Mouse (Mus musculus) left cerebral cortex, adult 2 months (tissue): ENCODE data around the gene Ttyh1. TPM values are rescaled to one million over a fixed set of nuclear protein-coding genes. Genes with fewer than 3 reads are reported as not detected.
"Not testable (repeated sequence)": the region's sequence is repeated elsewhere in the genome, so short reads cannot be mapped to it uniquely, and the experiment has no call there.

Experiments
- DNase-seq, 2 experiments: peaks; one replicate each; pipeline ENCODE4 v3.0.0; 2021 to 2022; ENCODE audit warnings: low spot score in 2 of 2, mixed read lengths in 1 of 2; ENCODE audit errors: extremely low spot score in 1 of 2
- H3K27ac ChIP-seq: fragments of 200-600 bp; 2 replicates; pipeline ENCODE4 v1.8.1; 2022
- H3K4me3 ChIP-seq: fragments of 200-600 bp; 2 replicates; pipeline ENCODE4 v1.8.1; 2022
- CTCF ChIP-seq: fragments of 200-600 bp; IDR thresholded peaks from 2 replicates; pipeline ENCODE4 v1.8.1; 2022; ENCODE audit warnings: antibody characterized with exemption, mild to moderate bottlenecking, moderate library complexity
- intact Hi-C: fragments of 180-260 bp; cut with DNase I; formaldehyde crosslinking; loops from one replicate; pipeline ENCODE4 v1.15.1; 2025
- total RNA-seq, 2 experiments: library from RNA; stranded (reverse); gene quantifications; 2 replicates each; pipeline ENCODE4 v1.2.3; 2021

Gene Ttyh1
- total RNA-seq, 2 experiments from 2014 or later, result 667 to 745 TPM

- DNase-seq, result peak in 1 of 2 experiments; percentile 24
- intact Hi-C loops, result loop anchor here (2.0 kb wide), 1 partner anchor 276 kb away; no protein-coding TSS in a partner anchor
- Histone ChIP-seq H3K27ac (no peak overlapping the region), H3K4me3 (peak overlapping the region; percentile 74)
- TF ChIP-seq CTCF, result no peak
Observed at GRCm38 (mm10) chr7:4151241-4151640, 32.0 kb downstream of the Ttyh1 start.

- DNase-seq, result no peak
- no peak overlapping the region for H3K4me3 ChIP-seq
- TF ChIP-seq CTCF, result no peak
- no peak overlapping the region for H3K27ac ChIP-seq
- intact Hi-C loops, result no loop called here
Observed at GRCm38 (mm10) chr7:4154356-4154755, 35.1 kb downstream of the Ttyh1 start.

DNA sequence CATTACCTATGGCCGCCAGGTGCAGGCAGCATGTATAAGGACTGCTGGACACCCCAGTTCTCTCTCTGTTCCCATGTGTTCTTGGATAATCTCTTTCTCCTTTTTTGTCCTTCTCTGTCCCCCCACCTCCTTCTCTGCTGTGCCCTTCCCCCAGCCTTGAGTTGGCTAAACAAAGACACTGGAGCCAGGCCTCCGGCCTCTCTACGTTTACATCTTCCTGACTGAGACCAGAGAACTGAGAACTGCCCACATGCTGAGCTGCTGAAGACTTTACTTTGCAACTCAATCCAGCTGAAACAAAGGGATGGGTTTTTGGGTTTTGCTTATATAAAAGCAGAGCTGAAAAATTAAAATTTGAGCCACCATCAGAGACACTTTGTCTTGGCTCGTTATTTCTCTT is 35.8 kb downstream of the Ttyh1 start:
- TF ChIP-seq CTCF, result no peak
- intact Hi-C loops, result no loop called here
- H3K4me3 ChIP-seq, result no peak overlapping the region
- no peak overlapping the region for H3K27ac ChIP-seq
- DNase-seq, result no peak

- H3K4me3 ChIP-seq, H3K27ac ChIP-seq, intact Hi-C loops, DNase-seq: not testable (repeated sequence)
Observed at GRCm38 (mm10) chr7:4161596-4161995, 42.4 kb downstream of the Ttyh1 start.

DNA sequence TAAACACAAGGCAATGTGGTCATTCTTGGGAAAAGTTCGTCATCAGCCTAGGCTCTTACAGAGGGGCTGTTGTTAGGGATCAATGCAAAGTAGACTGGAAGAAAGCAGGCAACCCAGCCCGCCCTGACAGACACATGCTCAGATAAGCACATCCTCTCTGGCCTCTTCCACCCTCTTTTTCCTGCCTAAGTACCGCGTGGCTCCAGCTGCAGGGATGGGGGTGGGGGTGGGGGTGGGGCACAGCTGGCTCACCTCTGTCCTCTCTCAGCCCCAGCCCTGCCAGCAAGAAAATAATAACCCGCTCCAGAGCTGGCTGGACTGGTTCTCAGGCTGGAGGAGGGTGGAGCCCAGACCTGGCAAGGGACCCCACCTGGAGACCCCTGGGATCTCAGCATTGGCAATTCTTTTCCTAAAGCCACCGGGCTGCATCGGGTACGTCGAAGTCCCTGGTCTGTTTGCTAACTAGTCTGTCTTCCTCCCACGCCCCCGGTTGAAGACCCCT is 44.4 kb downstream of the Ttyh1 start:
- no peak for DNase-seq
- intact Hi-C loops, result no loop called here
- no peak for TF ChIP-seq CTCF
- Histone ChIP-seq H3K27ac (no peak overlapping the region), H3K4me3 (peak overlapping the region; percentile 39)

DNA sequence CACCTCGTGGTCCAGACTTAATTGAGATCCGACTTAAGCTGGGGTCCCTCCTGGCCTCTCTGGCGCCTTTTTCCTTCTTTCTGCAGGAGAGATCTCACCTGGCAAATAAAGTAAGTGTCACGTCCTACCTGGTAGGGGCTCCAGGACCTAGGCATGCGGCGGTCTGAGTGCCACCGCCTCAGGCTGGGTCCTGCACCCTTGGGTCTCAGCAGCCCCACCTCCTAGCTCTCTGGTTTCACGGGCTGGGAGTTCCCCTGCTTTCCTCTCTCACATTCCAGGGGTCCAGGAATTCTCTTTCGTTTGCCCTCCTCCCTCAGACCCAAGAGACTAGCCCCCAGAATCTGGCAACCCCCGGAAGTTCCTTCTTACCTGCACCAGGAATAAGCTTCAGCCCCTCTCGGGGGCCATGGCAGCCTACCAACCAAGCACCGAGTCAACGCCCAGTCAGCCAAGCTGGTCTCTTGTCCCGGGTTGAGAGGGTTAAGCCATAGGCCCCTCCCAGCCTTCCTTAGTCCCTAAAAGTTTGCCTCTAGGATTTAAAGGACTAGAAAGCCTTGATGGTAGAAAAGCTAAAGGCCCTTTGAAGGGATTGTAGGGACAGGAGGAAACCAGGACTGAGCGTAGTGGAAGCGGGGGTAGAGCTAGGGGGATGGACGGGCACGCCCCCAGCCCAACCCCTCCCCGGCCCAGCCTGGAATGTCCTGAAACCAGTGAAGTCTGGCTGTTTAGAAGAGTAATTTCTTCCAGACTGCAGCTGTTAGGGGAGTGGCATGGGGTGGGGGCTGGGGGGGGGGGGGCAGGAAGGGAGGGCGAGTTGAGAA is 45.1 kb downstream of the Ttyh1 start, which contains the start of gene Cdc42ep5:
Cdc42ep5 (minus strand) TSS at position 771 of the 821 bp plus-strand sequence.
- intact Hi-C loops, result no loop called here
- Histone ChIP-seq H3K27ac (no peak within 1 kb of the TSS), H3K4me3 (peak within 1 kb of the TSS; percentile 39)
- no peak for DNase-seq
- no peak for TF ChIP-seq CTCF

DNA sequence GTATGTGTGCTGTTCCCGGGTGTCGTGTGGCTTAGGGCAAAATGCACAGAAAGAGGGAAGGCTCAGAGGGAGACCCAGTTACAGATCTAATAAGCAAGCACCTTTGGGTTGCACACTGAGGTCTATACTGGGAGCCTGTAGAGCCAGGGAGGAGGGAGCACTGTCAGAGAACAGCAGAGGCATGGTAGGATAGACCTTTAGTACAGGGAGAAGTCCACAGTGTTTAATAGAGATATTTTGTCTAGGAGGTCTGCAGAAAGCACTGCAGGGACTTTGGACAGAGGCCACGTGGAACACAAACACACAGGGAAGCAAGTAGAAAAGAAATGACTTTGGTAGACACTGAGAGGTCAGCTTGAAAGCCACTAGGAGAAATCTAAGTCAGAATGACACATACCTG is 46.1 kb downstream of the Ttyh1 start:
- Histone ChIP-seq H3K27ac (no peak overlapping the region), H3K4me3 (no peak overlapping the region)
- no peak for TF ChIP-seq CTCF
- DNase-seq, result no peak
- intact Hi-C loops, result no loop called here

GRCm38 (mm10) chr7:4167098-4167497 is 47.9 kb downstream of the Ttyh1 start:
- DNase-seq, result no peak
- Histone ChIP-seq H3K27ac (no peak overlapping the region), H3K4me3 (no peak overlapping the region)
- intact Hi-C loops, result no loop called here
- TF ChIP-seq CTCF, result no peak

GRCm38 (mm10) chr7:4170193-4170938 is 51.2 kb downstream of the Ttyh1 start:
- intact Hi-C loops, result no loop called here
- no peak overlapping the region for H3K27ac ChIP-seq
- H3K4me3 ChIP-seq, result no peak overlapping the region
- DNase-seq, result no peak
- TF ChIP-seq CTCF, result no peak

DNA sequence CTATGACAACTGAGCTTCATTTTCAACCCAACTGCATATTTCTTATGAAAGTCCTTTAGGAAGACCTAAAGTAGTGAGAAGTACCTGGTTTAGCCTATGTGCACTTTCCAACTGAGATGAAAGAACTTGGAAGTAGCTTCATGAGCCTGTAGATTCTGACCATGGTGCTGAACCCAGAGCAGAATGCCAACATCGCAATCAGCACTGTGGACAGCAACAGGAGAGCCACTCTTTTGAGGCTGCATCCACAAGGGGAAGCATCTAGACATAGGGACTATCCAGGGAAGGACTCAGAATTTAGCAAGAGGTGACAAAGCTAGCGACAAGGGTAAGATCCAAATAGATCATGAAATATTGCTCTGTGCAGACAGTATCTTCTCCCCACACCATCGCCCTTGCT is 59.2 kb downstream of the Ttyh1 start:
- Histone ChIP-seq H3K27ac (no peak overlapping the region), H3K4me3 (no peak overlapping the region)
- intact Hi-C loops, result no loop called here
- TF ChIP-seq CTCF, result no peak
- no peak for DNase-seq

Other genes starting within 250 kb of the Ttyh1 start
- gene Gm14548, start 221.3 kb upstream of the Ttyh1 start, total RNA-seq, result not detected
- gene Lilra6, start 203.9 kb upstream of the Ttyh1 start, total RNA-seq, result not detected
- gene Lair1, start 56.2 kb upstream of the Ttyh1 start, total RNA-seq, result 1 to 10 TPM; 5.5 to 8.9 TPM
- gene Leng8, start 17.6 kb downstream of the Ttyh1 start, total RNA-seq, result 100 to 1,000 TPM; 178 to 184 TPM
- 1 to 10 TPM; 6.2 to 6.9 TPM for gene Leng9, start 31.0 kb downstream of the Ttyh1 start, total RNA-seq
- 1 to 10 TPM; 1.4 to 1.6 TPM for gene Cdc42ep5, start 45.5 kb downstream of the Ttyh1 start, total RNA-seq
- gene Lilra5, start 118.3 kb downstream of the Ttyh1 start, total RNA-seq, result not detected
- gene Ncr1, start 218.3 kb downstream of the Ttyh1 start, total RNA-seq, result not detected